Mouse (Mus musculus) spleen, adult 18-20 months (tissue): Measurements from ENCODE around the gene Trub1.

Experiments
- DNase-seq, 2 experiments: peaks; one replicate each; pipeline ENCODE4 v3.0.0; 2022; ENCODE audit warnings: mixed read lengths in 2 of 2

The Trub1 gene

GRCm38 (mm10) chr19:57442936-57443657, 9.6 kb upstream of the Trub1 start:
- no peak for DNase-seq

GRCm38 (mm10) chr19:57445049-57445448, 7.7 kb upstream of the Trub1 start:
- DNase-seq, result no peak

DNA sequence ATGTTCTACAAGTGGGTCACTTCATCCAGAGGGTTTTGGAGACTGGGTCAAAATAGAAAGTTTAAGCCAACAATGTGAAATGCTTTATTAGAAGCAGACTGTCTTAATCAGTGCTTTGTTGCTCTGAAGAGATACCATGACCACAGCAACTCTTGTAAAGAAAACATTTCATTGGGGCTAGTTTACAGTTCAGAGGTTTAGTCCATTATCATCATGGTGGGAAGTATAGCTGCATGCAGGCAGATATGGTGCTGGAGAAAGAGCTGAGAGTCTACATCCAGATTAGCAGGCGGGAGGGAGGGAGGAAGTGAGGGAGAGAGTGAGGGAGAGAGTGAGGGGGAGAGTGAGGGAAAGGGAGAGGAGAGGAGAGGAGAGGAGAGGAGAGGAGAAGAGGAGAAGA, 1.9 kb upstream of the Trub1 start:
- no peak for DNase-seq

GRCm38 (mm10) chr19:57451762-57452161, 950 bp upstream of the Trub1 start:
- no peak for DNase-seq

GRCm38 (mm10) chr19:57453218-57453600, 497 bp downstream of the Trub1 start:
- DNase-seq, result no peak

GRCm38 (mm10) chr19:57455286-57455960, 2.7 kb downstream of the Trub1 start:
- DNase-seq, result no peak

DNA sequence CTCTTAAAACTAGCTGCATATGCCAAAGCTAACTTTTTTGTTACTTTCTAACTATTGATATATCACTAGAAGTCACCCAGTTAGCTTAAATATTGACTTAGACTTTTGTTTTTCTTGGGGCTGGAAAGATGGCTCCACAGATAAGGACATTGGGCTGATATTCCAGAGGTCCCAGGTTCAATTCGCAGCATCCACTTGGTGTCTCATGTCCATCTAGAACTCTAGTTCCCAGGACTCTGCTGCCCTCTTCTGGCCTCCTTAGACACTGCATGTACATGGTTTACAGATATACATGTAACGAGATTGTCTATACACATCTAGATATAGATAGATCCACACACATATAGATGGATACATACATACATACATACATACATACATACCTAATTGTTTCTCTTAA, 4.4 kb downstream of the Trub1 start:
- DNase-seq, result peak; percentile 14 to 70

GRCm38 (mm10) chr19:57463741-57464140, 11.0 kb downstream of the Trub1 start:
- no peak for DNase-seq

GRCm38 (mm10) chr19:57465742-57466141, 13.0 kb downstream of the Trub1 start:
- no peak for DNase-seq

DNA sequence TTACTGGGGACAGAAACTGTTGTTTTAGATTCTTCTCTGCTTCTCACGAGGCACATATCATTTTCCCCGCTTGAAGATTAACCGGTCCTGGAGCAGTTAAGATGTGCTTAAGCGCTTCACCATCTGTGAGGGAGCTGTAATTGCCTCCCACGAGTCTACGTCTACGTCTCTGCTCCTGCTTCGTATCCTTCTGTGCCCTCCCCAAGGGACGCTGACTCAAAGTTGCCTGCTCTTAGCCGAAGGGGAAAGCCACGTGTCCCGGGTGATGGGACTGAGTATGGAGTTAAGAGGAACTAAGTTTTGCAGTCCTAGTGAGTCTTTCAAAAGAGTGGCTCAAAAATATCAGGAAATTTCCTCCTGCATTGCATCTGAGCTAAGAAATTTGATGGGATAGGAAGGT, 18.3 kb downstream of the Trub1 start:
- no peak for DNase-seq

- no peak for DNase-seq
Measured at GRCm38 (mm10) chr19:57472169-57472568, 19.5 kb downstream of the Trub1 start.

DNA sequence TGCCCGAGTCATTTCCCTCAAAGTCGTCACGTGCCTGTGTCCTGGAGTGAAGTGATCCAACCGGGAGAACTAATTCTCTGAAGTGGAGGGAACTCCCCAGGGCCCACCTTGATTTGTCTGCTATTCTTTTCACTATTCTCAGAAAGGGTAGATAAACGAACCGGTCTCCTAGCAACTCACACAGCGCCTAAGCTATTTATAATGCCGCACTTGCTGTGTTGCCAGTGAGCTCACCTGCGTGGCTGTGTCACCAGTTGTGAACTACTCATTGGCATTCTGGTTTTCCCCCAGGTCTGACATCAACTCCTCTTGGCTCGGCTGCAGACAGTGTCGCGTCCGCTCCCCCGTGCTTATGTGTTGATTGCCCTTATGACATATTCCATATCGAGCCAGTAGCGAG, 20.6 kb downstream of the Trub1 start:
- DNase-seq, result no peak

DNA sequence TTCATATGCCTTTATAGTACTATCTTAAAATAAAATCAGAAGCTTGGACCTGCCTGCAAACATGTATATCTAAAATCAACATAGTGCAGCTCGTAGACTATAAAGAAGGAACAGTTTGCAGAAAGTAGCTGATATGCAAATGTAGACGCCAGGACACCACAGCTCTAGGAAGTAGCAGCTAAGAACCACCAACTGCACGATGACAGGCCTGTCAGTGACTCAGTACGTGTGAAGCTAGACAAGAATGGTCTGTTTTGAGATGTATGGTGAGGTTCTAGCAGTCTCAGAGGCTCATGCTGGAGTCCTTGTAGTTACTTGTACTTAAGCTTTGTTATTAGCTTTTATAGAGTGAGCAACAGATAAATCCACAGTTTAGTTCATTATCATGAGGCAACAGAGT, 22.6 kb downstream of the Trub1 start:
- no peak for DNase-seq

DNA sequence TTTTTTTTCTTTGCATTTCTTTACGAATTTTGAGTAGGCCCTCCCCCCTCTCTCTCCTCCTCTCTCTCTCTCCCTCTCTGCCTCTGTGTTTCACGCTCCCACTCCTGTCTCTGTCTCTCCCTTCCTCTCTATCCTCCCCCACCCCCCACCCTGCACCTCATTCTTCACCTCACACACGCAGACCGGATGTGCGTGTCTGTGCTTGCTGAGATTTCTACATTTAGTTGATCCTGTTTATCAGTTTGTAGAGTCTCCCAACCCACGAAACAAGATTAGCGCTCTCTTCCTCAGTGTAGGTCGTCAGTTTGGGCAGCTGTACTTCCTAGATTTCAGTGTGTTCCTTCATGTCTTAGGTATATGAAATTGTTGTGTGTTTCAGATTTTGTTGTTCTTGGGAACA, 24.6 kb downstream of the Trub1 start:
- no peak for DNase-seq

DNA sequence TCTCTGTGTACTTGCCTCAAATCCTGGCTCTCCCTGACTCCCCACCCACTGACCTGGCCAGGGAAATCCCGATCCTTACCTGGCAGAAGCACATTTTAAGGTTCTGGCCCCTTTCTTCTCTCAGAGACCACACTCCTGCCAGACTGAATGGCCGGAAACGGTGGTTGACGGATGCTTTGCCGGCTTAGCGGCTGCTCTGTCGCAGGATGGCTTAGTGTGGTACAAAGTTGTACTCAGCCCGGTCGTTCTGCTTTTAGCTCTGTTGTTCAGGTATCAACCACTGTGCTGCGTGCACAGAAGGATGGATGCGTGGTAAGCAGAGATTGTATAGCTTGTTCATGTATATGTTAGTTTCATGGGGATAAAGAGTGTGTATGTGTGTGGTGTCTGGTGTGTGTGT, 25.3 kb downstream of the Trub1 start:
- no peak for DNase-seq

- no peak for DNase-seq
Measured at GRCm38 (mm10) chr19:57479886-57480655, 27.4 kb downstream of the Trub1 start.

GRCm38 (mm10) chr19:57481743-57482259, 29.1 kb downstream of the Trub1 start:
- no peak for DNase-seq

- DNase-seq, result peak; percentile 54 to 69
Measured at GRCm38 (mm10) chr19:57482815-57483214, 30.1 kb downstream of the Trub1 start.

GRCm38 (mm10) chr19:57487051-57487658, 34.4 kb downstream of the Trub1 start:
- no peak for DNase-seq

GRCm38 (mm10) chr19:57489527-57489926, 36.8 kb downstream of the Trub1 start:
- no peak for DNase-seq

GRCm38 (mm10) chr19:57491030-57491429, 38.3 kb downstream of the Trub1 start:
- DNase-seq, result no peak

GRCm38 (mm10) chr19:57494020-57494419, 41.3 kb downstream of the Trub1 start:
- DNase-seq, result no peak

DNA sequence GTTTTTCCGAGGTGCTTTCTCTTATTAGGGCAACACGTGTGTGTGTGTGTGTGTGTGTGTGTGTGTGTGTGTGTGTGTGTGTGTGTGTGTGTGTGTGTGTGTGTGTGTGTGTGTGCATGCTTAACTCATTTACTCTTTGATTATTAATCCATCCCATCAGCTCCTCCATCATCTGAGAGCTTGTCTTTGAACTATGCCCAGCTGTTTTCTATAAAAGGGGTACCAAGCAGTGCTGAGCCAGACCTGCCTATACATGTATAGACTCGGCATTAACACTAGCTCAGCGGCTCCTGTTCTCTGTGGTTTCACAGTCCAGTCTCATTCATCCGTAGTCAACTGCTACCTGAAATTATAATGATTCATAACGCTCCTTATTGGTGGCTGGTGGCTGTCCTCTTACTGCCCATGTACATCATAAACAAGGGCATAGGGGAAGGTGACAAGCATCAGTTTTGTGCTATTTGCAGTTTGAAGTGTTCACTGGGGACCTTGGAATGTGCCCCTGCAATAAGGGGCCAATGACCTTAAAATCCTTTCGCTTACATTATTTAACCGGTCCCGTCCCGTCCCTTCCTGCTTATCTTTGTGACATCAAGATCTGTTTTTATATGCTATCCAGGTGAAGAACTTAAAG, 45.5 kb downstream of the Trub1 start:
- DNase-seq, result no peak
